Mouse (Mus musculus): ENCODE data around the gene Mettl7b. TPM values are rescaled to one million over a fixed set of nuclear protein-coding genes. Genes with fewer than 3 reads are reported as not detected.
A peak's percentile ranks its signal among the peaks of the same experiment; 100 is the strongest.

Gene Mettl7b
- total and polyA plus RNA-seq, 3 experiments: 0.18 TPM; not detected in 2

DNA sequence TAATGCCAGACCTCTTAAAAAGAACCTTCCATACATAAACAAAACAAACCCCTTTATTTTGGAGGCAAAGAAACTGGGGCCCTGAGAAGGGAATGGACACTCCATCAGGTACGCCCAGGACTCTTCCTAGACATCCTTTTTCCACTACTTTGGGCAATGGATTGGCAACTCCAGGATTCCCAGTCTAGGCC lies 38.1 kb downstream of the Mettl7b start, which contains the start of gene Rdh5:
Rdh5 (minus strand) TSS at position 67 of the 191 bp plus-strand sequence.
- H3K9ac ChIP-seq (ENCODE audit: low read depth, low read length): peak within 1 kb of the TSS; percentile 90
- H3K27me3 ChIP-seq (ENCODE audit: control insufficient read depth, insufficient read depth, low read length): no peaks in the 10 kb centered on the region
- H3K4me3 ChIP-seq: peak within 1 kb of the TSS; percentile 95
- no peaks in the 10 kb centered on the region for H3K79me2 ChIP-seq (replicated peaks; ENCODE audit: control insufficient read depth, insufficient read depth, low read length)
- no peaks in the 10 kb centered on the region for H3K36me3 ChIP-seq (ENCODE audit: control insufficient read depth, insufficient read depth, low read length)
- no peak for TF ChIP-seq POLR2A (IDR thresholded peaks at IDR 0.05; ENCODE audit: insufficient read depth, low read depth, low read length)
- no peak for TF ChIP-seq CTCF (IDR thresholded peaks at IDR 0.05)
- no peak for TF ChIP-seq EP300 (IDR thresholded peaks at IDR 0.05; ENCODE audit: insufficient read depth, low read depth, low read length)
- no peak for DNase-seq
- peaks cover 13% of the 10 kb centered on the region for H3K4me1 ChIP-seq (ENCODE audit: control insufficient read depth, insufficient read depth, low read length)
- 16% methylated on average over 1 of the region's 1 CpGs for WGBS
- intact Hi-C loops (cut with DNase I): no loop called here
- H3K27ac ChIP-seq: peak within 1 kb of the TSS; percentile 98

DNA sequence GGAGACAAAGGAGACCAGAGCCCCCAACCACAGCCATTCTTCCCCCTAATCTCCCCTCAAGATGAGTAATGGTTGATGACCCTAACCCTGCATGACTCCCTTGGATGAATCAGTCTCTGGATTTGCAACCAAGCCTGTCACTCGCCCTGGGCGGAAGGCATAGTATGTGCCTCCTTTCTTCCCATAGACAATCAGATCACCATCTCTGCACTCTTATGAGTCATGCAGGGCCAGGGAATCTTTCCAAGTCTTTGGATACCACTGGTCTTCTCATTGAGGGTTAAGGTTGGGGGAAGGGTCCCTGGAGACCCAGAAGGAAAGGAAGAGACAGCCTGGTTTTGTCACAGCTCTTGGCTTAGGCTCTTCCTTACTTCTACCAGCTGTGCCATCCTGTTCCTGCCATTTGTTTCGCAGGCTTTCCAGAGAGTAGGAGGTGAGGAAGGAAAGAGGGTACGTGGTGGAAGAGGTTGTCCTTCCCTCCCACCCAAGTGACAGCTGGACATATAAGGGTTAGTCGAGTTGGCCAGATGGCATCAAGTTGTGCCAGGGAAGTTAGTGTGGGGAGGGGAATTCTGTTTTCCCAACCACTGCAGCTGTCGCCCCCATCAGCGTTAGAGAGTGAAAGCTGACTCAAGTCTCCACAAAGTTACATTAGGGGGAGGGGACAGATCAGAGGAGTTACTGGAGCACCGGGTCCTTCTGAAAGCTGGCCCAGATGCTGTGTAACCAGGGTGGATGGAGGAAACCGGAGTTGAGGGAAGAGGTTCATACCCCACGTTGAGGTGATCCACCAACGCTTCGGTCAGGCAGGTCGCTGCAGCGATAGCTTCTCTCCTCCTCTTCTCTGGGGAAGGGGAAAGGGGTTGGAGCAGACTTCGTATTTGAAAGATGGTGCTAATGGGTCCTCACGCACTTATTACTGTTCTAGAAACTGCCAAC lies 38.6 kb downstream of the Mettl7b start:
- TF ChIP-seq CTCF (IDR thresholded peaks at IDR 0.05): no peak
- TF ChIP-seq EP300 (IDR thresholded peaks at IDR 0.05; ENCODE audit: insufficient read depth, low read depth, low read length): no peak
- TF ChIP-seq POLR2A (IDR thresholded peaks at IDR 0.05; ENCODE audit: insufficient read depth, low read depth, low read length): no peak
- Histone ChIP-seq H3K36me3 (ENCODE audit: control insufficient read depth, insufficient read depth, low read length) (no peaks in the 10 kb centered on the region), H3K27ac (peak overlapping the region; percentile 98), H3K9ac (ENCODE audit: low read depth, low read length) (peak overlapping the region; percentile 47; the same call in 1 of the 2 replicates), H3K79me2 (replicated peaks; ENCODE audit: control insufficient read depth, insufficient read depth, low read length) (no peaks in the 10 kb centered on the region), H3K4me1 (ENCODE audit: control insufficient read depth, insufficient read depth, low read length) (peaks cover 13% of the 10 kb centered on the region), H3K27me3 (ENCODE audit: control insufficient read depth, insufficient read depth, low read length) (no peaks in the 10 kb centered on the region), H3K4me3 (peak overlapping the region; percentile 95)
- DNase-seq: no peak
- intact Hi-C loops (cut with DNase I): no loop called here
- 44% methylated on average over 16 of the region's 16 CpGs for WGBS

DNA sequence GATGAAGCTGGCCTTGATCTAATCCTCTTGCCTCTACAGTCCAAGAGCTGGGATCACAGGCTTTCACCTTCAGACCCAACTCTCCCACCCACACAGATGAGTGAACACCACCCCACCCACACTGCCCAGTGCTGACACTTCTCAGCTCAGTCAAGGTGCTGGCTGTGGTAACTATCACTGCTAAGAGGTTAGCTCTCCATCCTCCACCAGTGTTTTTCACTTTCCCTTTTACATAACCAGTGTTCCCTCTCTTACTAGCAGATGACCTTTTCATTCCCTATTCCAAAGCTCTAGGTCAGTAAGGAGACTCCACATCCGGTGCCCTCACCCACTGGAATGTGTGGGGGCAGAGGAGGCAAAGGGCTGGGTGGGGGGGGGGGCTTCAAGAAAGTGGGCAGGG lies 39.5 kb downstream of the Mettl7b start:
- Histone ChIP-seq H3K27me3 (ENCODE audit: control insufficient read depth, insufficient read depth, low read length) (no peaks in the 10 kb centered on the region), H3K4me1 (ENCODE audit: control insufficient read depth, insufficient read depth, low read length) (peaks cover 13% of the 10 kb centered on the region), H3K27ac (peak overlapping the region; percentile 98; the same call in 1 of the 2 replicates), H3K79me2 (replicated peaks; ENCODE audit: control insufficient read depth, insufficient read depth, low read length) (no peaks in the 10 kb centered on the region), H3K36me3 (ENCODE audit: control insufficient read depth, insufficient read depth, low read length) (no peaks in the 10 kb centered on the region), H3K9ac (ENCODE audit: low read depth, low read length) (no peak overlapping the region), H3K4me3 (no peak overlapping the region)
- TF ChIP-seq EP300 (IDR thresholded peaks at IDR 0.05; ENCODE audit: insufficient read depth, low read depth, low read length) (no peak), CTCF (IDR thresholded peaks at IDR 0.05) (no peak), POLR2A (IDR thresholded peaks at IDR 0.05; ENCODE audit: insufficient read depth, low read depth, low read length) (no peak)
- WGBS: 27% methylated on average over 1 of the region's 1 CpGs
- DNase-seq: no peak
- intact Hi-C loops (cut with DNase I): no loop called here

DNA sequence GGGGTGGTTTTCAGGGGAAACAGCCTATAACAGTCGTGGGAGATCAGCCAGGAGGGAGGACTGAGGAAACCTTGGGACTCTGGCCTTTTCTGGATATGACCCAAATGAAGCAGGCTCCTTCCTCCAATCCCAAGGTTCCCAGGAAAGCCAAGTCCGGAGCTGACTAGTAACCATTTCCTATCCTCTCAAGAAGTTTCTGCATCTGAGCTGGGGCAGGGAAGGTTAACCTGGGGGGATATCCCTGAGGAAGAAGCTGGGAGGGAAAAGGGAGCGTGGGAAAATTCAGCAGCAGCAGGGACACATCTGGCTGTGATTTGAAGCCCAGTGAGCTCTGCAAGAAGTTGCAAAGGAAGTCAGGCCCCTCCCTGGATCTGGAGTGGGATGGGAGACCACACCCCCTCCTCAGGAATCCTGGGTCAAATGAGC lies 40.0 kb downstream of the Mettl7b start:
- H3K27ac ChIP-seq: peak overlapping the region; percentile 98
- intact Hi-C loops (cut with DNase I): no loop called here

DNA sequence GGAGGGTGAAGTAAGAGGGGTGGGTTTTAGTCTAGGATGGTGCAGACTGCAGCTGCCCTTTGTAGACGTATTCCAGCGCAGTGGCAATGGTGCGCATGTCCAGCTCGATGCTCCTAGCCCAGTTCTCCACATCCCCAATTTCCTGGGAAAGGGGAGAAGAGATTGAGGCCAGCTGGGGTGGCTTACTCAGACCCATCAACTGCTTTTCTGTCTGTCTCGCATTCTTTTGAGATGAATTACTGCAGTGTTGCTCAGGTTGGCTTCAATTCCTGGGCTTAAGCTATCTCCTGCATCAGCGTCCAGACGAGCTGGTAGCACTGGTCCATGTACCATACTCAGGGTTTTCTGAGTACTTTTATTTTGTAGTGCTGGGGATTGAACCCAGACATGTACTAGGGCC lies 40.8 kb downstream of the Mettl7b start:
- H3K79me2 ChIP-seq (replicated peaks; ENCODE audit: control insufficient read depth, insufficient read depth, low read length): no peaks in the 10 kb centered on the region
- no peaks in the 10 kb centered on the region for H3K36me3 ChIP-seq (ENCODE audit: control insufficient read depth, insufficient read depth, low read length)
- no peak overlapping the region for H3K4me3 ChIP-seq
- intact Hi-C loops (cut with DNase I): loop anchor here (5.0 kb wide), 1 partner anchor 57 kb away; no protein-coding TSS in a partner anchor
- peaks cover 13% of the 10 kb centered on the region for H3K4me1 ChIP-seq (ENCODE audit: control insufficient read depth, insufficient read depth, low read length)
- no peak for DNase-seq
- peak overlapping the region; percentile 57 for H3K27ac ChIP-seq
- H3K9ac ChIP-seq (ENCODE audit: low read depth, low read length): no peak overlapping the region
- no peak for TF ChIP-seq CTCF (IDR thresholded peaks at IDR 0.05)
- TF ChIP-seq EP300 (IDR thresholded peaks at IDR 0.05; ENCODE audit: insufficient read depth, low read depth, low read length): no peak
- TF ChIP-seq POLR2A (IDR thresholded peaks at IDR 0.05; ENCODE audit: insufficient read depth, low read depth, low read length): no peak
- H3K27me3 ChIP-seq (ENCODE audit: control insufficient read depth, insufficient read depth, low read length): no peaks in the 10 kb centered on the region
- 71% methylated on average over 7 of the region's 7 CpGs for WGBS

More for the DNA sequence above, 40.0 kb downstream of the Mettl7b start:
- no peak overlapping the region for H3K4me3 ChIP-seq
- no peaks in the 10 kb centered on the region for H3K36me3 ChIP-seq (ENCODE audit: control insufficient read depth, insufficient read depth, low read length)
- DNase-seq: peak; percentile 46 to 60
- peaks cover 13% of the 10 kb centered on the region for H3K4me1 ChIP-seq (ENCODE audit: control insufficient read depth, insufficient read depth, low read length)
- WGBS: 25% methylated on average over 3 of the region's 3 CpGs
- TF ChIP-seq CTCF (IDR thresholded peaks at IDR 0.05) (no peak), EP300 (IDR thresholded peaks at IDR 0.05; ENCODE audit: insufficient read depth, low read depth, low read length) (peak; percentile 31; the same call in 1 of the 2 replicates), POLR2A (IDR thresholded peaks at IDR 0.05; ENCODE audit: insufficient read depth, low read depth, low read length) (no peak)
- H3K27me3 ChIP-seq (ENCODE audit: control insufficient read depth, insufficient read depth, low read length): no peaks in the 10 kb centered on the region
- no peaks in the 10 kb centered on the region for H3K79me2 ChIP-seq (replicated peaks; ENCODE audit: control insufficient read depth, insufficient read depth, low read length)
- peak overlapping the region; percentile 31; the same call in 1 of the 2 replicates for H3K9ac ChIP-seq (ENCODE audit: low read depth, low read length)

DNA sequence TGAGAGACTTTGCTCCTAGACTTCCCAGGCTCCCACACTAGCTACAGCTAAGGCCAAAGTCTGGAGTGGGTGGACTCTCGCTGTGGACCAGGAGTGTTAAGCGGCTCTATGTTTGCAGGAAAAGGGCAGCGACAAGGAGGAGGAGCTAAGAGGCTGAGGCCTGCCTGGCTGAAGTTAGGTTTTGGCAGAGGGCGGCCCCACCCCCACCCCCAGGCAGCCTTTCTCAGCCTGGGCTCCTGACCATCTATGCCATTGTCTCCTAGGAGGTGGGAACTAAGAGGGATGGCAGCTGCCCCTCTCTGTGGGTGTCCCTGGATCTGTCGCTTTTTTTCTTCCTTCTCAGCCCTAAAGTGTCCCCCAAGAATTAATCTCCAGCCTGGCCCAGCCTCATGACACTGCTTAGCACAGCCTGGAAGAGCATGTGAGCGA lies 41.6 kb downstream of the Mettl7b start:
- H3K27ac ChIP-seq: peak overlapping the region; percentile 57
- no peak overlapping the region for H3K9ac ChIP-seq (ENCODE audit: low read depth, low read length)
- H3K4me1 ChIP-seq (ENCODE audit: control insufficient read depth, insufficient read depth, low read length): peaks cover 12% of the 10 kb centered on the region
- TF ChIP-seq CTCF (IDR thresholded peaks at IDR 0.05): no peak
- 0 out of 2 replicates have a peak, but pooled peaks have one; percentile 11 for TF ChIP-seq POLR2A (IDR thresholded peaks at IDR 0.05; ENCODE audit: insufficient read depth, low read depth, low read length)
- no peaks in the 10 kb centered on the region for H3K36me3 ChIP-seq (ENCODE audit: control insufficient read depth, insufficient read depth, low read length)
- 37% methylated on average over 6 of the region's 6 CpGs for WGBS
- no peak overlapping the region for H3K4me3 ChIP-seq
- peak; percentile 51 to 58 for DNase-seq
- H3K27me3 ChIP-seq (ENCODE audit: control insufficient read depth, insufficient read depth, low read length): no peaks in the 10 kb centered on the region
- no peaks in the 10 kb centered on the region for H3K79me2 ChIP-seq (replicated peaks; ENCODE audit: control insufficient read depth, insufficient read depth, low read length)
- intact Hi-C loops (cut with DNase I): loop anchor here (5.0 kb wide), 1 partner anchor 58 kb away; no protein-coding TSS in a partner anchor
